Mouse (Mus musculus) bone marrow macrophage, adult 2 months (primary cell): ENCODE measurements at regions not wholly inside any gene's neighbourhood (a gene's known extent, or its start where the extent isn't known, plus 50 kb on each side); places are given as distances from the start of the nearest gene placed in this dataset.

Experiments used
- CTCF ChIP-seq: IDR thresholded peaks from 2 replicates; pipeline ENCODE4 v1.5.1; 2012; ENCODE audit warnings: low read depth, mild to moderate bottlenecking, low read length, moderate library complexity
- POLR2A ChIP-seq: IDR thresholded peaks from 2 replicates; pipeline ENCODE4 v1.6.1; 2012; ENCODE audit warnings: mild to moderate bottlenecking, low read depth, low read length, borderline replicate concordance

DNA sequence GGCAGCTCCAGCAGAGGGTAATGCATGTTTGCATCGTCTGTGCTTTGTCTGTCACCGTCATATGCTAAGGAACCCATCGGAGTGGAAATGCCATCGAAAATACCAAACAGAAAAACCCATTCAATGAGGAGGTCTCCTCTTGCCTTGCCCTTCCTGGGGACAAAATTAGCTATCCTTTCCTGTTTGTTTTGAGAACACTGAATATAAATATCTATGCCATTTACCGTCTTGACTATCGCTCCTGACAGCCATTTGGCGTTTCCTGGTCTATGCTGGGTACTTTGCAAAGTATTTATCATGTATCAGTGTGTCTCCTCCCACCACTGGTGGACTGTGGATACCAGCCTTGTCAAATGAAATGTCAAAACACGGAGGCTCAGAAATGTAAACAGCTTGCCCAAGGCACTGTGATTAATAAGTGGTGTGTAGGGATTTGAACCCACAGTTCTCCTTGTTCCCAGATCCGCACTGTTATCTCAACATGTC, 239.2 kb upstream of the Tbx3 start:
- TF ChIP-seq POLR2A, result no peak
- TF ChIP-seq CTCF, result no peak
